8 mouse cellular contexts compared by ENCODE assay signal in the genomic region with DNA sequence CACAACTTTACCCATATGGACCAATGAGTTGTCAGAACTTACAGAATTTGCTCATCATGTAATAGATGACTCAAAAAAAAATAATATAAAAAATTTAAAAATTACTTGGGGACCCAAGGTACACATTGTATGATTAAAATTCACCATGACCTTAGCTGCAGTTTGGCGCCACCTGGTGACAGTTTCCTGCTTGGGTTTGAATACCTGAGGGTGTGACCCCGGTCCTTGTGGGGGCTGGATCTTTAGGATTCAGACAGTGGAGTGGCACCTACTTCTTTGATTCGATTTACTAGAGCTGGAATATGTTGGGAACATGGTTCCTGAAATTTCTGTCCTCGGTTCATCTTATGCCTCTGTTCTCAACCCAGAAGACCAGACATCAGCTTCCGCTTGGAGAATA.
DNase-seq lines count a peak whose midpoint lies in the region; ATAC-seq lines count a peak whose summit lies in the region.

No protein-coding gene starts in this region.

- ATAC-seq in megakaryocyte, adult 5-6 weeks (ENCODE audit: poor library complexity, severe bottlenecking): peak; percentile 61

- DNase-seq in heart, postnatal 14 days: peak; percentile 4 to 16
- no peak for DNase-seq in heart, adult 8-10 months (ENCODE audit: low spot score)
- peak; percentile 6 for DNase-seq in right cerebral cortex, postnatal 14 days
- no peak for DNase-seq in right cerebral cortex, adult 18-20 months
- DNase-seq in adipocyte (ENCODE audit: low spot score): peak; percentile 26
- DNase-seq in Muller cell, postnatal 12 days (ENCODE audit: inconsistent ontology term): no peak
- DNase-seq in B cell, adult 2 months: no peak

- intact Hi-C loops in heart, postnatal 14 days (cut with DNase I): loop anchor here (2.0 kb wide), 1 partner anchor 194 kb away; no protein-coding TSS in a partner anchor

Comparison
In these comparisons a context has a peak if more than half of its experiments do, and no peak if none do; other contexts are left out.
1. DNase-seq: peak in heart, postnatal 14 days (2 of 2), right cerebral cortex, postnatal 14 days (single experiment) and adipocyte (single experiment); none in heart, adult 8-10 months (single experiment), right cerebral cortex, adult 18-20 months (single experiment), Muller cell, postnatal 12 days (single experiment) and B cell, adult 2 months (0 of 2).